Mouse (Mus musculus): ENCODE results near the gene Rapgef6. TPM values are rescaled to one million over a fixed set of nuclear protein-coding genes. Genes with fewer than 3 reads are reported as not detected.
"Not testable (repeated sequence)": the region's sequence is repeated elsewhere in the genome, so short reads cannot be mapped to it uniquely, and the experiment has no call there.

Gene Rapgef6
- polyA plus RNA-seq, 2 experiments from 2014 or later, result 180 to 208 TPM

- no peak for ATAC-seq
Observed at GRCm38 (mm10) chr11:54592585-54592984, 69.9 kb downstream of the Rapgef6 start.

DNA sequence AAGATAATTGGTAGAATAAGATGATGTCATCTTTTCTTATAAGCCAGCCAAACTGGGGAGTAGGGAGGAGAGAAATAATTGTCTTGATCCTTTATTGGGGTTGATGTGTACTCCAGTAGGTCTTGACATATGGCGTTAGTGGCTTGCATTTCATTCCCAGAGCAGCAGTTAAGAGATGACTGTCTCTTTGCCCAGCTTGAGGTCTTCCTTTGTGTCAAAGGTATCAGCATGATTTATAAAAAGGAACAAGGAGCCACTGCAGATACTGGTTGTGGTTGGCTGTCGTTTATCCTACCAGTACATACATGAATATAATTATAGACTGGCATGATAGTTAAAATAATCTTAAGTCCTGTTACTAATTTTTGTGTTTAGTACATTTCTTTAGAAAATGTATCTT, 71.4 kb downstream of the Rapgef6 start:
- ATAC-seq, result no peak

DNA sequence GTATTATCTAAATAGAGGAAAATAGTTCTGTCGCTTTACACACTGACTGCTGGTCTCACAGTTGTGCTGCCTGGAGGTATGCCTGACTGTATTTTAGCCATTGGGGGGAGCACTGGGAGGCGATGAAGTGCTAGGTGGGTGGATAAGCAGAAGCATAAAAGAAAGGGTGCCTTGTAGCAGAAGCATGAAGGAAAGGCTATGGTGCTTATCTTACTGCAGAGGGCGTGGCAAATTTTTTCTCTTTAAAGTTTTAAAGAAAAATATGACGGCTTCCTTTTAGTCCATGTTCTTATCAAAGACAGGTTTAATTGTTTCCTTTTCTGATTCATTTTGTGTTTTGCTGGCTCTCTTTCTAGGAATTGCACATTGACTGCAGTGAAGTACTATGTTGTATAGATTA, 72.4 kb downstream of the Rapgef6 start:
- no peak for ATAC-seq

DNA sequence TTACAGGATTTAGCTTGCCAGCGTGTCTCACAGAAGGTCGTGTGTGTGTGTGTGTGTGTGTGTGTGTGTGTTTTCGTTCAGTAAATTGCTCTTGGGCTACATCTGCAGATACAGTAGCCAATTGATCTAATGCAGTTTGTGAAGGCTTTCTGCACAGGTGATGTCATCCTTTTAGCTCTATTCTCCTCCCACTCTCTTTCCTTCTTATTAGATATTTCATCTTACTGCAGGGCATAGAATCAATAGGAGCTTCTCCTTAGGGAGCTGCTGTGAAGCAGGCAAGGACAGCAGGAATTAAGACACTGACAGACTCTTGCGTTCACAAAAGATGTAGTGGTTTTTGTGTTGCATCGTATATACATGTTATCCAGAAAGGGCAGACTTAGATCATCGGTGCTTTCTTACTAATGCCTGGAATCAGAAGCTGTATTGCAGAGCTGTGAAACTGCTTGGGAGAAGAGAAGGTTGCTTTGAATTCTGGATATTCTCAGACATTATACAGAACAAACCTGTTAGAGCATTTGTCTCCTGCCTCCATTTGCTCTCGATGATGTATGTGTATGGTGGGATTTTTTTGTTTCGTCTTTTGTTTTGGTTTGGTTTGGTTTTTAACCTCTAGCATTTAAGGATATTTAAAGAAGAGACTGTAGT, 73.4 kb downstream of the Rapgef6 start:
- no peak for ATAC-seq

GRCm38 (mm10) chr11:54597902-54598447, 75.3 kb downstream of the Rapgef6 start:
- ATAC-seq, result no peak

DNA sequence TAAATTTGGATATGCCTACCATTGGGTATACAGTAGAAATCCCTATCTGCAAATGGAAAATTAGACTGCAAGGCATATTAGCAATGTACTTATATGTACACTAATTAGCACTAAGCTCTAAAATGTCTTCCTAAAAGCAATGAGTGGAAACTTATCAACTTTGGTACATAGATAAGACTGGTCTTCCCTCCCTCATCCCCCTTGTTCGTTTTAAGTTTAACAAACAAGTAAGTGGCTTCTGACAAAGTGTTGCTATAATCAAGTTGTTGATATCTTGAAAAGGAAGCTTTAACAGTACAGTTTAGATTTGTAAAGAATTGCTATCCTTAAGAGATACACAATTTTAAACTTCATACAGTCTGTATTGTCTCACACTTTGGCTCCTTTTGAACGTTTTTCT, 78.5 kb downstream of the Rapgef6 start:
- ATAC-seq, result no peak

DNA sequence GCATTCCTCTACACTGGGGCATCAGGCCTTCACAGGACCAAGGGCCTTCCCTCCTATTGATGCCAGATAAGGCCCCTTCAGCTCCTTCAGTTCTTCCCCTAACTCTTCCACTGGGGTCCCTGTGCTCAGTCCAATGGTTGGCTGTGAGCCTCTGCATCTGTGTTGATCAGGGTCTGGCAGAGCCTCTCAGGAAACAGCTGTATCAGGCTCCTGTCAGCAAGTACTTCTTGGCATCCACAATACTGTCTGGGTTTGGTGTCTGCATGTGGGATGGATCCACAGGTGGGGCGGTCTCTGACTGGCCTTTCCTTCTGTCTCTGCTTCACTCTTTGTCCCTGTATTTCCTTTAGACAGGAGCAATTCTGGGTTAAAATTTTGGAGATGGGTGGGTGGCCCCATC, 80.1 kb downstream of the Rapgef6 start:
- not testable (repeated sequence) for ATAC-seq

DNA sequence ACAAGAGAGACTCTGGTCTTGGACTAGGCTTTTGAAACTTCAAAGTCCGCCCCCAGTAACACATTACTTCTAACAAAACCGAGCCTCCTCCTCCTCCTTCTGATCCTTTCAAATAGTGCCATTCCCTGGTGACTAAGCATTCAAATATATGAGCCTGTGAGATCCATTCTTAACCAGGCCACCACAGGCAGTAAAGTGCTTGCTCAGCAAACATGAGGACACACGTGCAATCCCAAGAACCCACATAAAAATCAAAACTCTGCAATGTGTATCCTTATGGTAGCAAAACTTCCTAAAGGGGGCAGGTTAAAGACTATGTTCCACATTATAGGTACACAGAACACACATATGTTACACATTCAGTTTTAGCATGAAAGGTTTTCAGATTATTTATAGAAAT, 81.8 kb downstream of the Rapgef6 start:
- no peak for ATAC-seq

DNA sequence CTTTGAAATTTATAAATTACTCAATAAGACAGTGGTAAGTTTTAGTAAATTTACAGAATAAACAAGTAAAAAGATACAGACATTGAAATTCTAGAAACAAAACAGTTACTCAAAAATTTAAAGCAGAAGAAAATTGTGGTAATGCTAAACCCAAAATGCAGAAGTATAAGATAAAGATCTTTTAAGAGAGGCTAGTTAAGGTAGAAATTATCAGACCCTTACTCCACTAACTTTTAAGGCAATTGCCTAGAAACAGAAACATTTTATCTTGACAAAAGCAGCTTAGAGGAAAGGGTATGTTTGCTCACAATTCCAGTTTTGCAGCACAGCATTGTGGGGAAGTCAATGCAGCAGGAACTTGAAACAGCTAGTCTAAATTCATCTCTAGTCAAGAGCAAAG, 91.0 kb downstream of the Rapgef6 start:
- no peak for ATAC-seq

GRCm38 (mm10) chr11:54614560-54614959, 91.9 kb downstream of the Rapgef6 start:
- ATAC-seq, result no peak

DNA sequence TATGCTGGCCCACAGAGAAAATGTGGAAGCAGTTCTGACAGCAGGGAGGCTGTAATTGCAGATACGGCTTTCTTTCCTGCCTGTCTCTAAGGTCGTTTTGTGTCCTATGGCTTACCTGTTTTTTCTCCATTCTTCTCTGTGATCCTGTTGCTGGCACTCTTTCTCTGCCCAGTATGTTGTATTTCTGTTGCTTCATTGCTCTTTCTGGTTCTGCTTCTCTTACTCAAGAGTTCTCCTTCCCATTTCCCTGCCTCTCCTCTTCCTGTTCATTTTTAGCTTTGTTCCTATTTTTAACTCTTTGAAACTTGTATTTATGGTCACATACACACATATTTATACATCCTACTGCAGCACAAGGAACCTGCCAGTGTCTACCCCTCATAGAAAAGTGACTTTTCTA, 96.2 kb downstream of the Rapgef6 start:
- no peak for ATAC-seq

DNA sequence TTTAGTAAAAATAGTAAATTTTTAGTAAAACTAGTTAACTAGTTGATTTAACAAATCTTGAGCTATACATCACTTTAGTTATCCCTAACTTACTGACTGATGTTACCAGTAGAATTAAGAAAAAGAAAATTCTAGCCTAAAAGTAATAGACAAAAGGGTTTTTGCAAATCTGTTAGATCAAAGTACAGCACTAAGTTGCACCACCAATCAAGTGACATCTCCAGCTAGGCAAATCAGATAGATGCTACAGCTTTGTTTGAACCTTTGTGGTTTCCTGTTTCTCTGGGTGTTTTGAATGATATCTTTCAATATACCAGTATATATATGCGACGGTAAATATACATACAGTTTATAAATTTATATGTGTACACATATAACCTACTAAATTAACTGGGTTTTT, 99.1 kb downstream of the Rapgef6 start:
- ATAC-seq, result peak; percentile 89

- peak; percentile 74 for ATAC-seq
Observed at GRCm38 (mm10) chr11:54626905-54627304, 104.3 kb downstream of the Rapgef6 start.

GRCm38 (mm10) chr11:54646420-54646819, 123.8 kb downstream of the Rapgef6 start:
- ATAC-seq, result no peak

DNA sequence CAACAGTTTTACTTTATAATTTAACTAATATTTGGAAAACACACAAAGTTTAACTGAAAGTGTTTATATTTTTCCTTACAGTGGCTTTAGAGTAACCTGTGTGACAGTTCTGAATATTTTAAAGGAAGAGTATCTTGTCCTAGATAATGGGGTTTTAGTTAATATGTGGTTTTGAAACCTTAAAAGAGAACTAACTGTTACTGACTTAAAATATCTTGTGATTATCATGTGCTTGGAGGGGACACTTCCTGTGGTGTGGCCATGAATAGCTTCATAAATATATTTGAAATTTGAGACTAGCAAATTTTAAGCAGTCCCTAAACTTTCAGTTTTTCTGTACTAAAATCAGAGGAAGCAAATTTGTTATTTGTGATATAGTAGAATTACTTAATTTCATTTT, 125.9 kb downstream of the Rapgef6 start:
- no peak for ATAC-seq

DNA sequence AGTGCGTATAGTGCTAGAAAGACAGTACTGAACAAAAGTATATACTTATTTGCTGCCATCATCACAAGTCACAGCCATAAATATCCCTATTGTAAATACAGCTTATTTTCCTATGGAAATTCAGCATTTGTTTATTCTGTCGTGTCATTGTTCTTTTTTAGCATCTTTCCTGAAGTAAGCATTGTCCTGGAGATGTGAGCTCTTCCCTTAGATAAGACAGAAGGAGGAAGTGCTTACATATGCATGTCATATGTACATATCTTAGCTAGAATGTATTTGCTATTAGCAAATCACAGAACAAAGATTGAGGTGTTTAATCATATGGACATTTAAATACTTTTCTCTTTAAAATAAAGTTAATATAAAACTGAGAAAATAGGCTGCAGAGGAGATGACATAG, 132.8 kb downstream of the Rapgef6 start:
- no peak for ATAC-seq

DNA sequence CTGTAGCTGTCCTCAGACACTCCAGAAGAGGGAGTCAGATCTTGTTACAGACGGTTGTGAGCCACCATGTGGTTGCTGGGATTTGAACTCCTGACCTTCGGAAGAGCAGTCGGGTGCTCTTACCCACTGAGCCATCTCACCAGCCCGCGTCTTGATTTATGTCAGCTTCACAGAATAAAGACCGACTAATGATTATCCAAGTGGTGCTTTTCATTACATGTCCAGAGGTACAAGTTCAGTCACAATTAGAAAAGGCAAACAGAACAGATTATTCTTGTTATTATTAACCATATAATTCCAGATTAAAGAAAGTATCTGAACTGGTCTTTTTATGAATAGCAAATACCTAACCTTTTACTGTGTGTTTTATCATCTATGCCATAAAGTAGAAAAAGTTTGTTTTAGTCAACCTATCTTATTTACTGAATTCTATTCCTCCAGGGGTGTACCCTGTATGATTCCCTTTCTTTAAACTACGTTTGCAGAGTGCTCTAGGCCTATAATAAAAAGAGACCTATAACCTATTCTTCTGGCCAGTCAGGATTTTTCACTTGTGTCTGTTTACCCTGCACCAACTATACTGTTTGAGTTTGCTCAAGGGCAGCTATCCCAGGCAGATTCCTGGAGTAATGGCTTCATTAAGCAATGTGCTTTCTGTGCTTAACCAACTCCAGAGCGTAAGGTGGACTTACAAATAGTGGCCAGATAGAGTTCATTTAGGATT, 151.1 kb downstream of the Rapgef6 start:
- ATAC-seq, result no peak

DNA sequence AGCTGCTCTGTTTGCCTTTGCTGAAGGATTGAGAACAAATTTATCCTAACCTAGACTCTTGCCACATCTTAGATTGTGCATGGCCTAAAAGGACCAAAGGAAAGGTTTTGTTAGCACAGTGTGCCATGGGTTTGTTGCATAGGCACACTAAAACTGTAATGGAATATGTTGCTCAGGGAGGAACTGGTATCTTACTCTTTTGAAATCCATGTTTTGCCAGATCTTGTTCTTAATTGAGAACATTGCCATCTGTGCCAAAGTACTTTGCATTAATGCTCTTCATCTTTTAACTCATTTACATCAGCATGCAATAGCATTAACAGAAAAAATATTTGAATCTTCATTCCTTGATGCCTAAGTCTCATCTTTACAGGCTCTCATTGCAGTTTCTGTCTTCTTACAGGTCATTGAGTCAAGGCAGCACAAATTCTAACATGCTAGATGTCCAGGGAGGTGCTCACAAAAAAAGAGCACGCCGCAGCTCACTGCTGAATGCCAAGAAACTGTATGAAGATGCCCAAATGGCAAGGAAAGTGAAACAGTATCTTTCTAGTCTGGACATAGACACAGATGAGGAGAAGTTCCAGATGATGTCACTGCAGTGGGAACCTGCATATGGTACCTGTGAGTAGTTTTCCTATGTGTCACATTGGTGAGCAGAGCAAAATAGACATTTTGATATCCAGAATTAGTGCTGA, 153.3 kb downstream of the Rapgef6 start:
- no peak for ATAC-seq

DNA sequence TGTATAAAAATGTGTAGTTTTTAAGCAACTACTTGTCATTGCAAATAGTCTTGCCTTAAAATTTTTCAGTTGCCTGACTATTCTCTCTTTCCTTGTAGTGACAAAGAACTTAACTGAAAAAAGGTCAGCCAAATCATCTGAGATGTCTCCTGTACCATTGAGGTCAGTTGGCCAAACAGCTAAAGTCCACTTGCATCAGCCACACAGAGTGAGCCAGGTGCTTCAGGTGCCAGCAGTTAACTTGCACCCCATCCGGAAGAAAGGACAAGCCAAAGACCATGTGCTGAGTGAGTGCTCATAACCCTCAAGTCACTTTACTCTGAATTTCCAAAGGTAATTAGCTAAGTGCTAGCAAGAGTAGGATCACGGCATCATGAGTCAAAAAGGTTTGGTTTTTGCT, 156.5 kb downstream of the Rapgef6 start:
- no peak for ATAC-seq

DNA sequence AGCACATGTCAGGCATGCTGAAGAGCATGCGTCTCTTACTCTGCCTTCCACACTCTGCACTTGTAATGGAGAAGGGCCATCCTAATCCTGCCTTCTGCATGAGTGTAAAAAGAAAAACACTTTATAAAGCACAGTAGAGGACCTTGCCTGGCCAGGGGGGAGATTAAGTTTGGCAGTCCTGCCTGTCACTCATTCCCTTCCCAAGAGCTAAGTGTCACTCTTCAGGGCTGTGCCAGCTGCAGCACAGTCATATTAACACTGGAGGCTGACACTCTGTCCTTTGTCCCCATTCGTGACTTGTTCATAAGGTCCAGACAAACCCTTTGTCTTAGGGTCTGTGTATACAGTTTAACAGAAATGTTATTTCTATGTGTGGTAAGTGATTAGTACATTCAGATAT, 162.2 kb downstream of the Rapgef6 start:
- no peak for ATAC-seq

- no peak for ATAC-seq
Observed at GRCm38 (mm10) chr11:54690171-54690570, 167.5 kb downstream of the Rapgef6 start.

DNA sequence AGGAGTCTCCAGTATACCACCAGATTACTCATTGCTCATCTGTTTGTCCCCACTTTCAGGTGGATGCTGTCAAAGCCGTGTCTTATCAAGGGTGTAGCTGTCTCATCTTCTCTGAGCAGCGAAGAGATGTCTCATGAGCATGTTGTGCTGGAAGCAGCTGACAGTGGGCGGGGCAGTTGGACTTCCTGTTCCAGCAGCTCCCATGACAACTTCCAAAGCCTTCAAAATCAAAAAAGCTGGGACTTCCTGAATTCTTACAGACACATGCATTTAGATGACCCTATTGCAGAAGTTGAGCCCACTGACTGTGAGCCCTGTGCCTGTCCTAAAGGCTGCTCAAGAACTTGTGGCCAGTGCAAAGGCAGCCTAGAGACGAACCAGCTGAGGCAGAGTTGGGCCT, 168.5 kb downstream of the Rapgef6 start:
- ATAC-seq, result no peak

DNA sequence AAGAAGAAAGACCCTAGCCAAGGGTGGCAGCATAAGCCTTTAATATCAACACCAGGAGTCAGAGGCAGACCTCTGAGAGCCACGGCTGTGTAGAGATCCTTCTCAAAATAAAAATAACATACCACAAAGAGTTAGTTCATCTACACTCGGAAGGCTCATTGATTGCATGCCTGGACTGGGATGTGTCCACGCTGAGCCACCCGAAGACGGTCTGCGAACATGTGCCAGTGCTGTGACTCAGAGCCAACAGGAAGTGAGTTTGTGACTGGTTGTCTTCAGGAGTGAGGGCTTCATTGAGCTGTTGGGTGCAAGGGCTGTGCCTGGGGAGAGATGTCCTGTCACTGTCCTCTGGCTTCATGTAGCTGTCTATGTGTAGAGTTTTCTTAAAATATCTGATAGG, 171.0 kb downstream of the Rapgef6 start:
- no peak for ATAC-seq

DNA sequence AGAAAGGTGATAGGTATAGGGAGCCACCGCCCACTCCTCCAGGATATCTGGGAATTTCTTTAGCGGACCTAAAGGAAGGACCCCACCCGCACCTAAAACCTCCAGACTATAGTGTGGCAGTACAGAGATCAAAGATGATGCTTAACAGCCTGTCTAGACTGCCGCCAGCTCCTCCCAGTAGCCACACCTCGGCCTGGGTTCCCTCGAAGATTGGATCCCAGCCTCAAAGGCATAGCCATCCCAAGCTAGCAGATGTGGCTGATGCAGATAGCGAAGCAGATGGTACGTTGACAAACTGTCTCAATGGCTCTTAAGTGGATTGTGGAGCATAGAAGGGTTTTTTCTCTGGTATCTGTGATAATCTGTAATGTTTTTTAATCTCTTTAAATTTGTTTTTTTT, 171.6 kb downstream of the Rapgef6 start:
- no peak for ATAC-seq
